Comparison of ENCODE assay signal across 8 mouse cellular contexts in the genomic region with DNA sequence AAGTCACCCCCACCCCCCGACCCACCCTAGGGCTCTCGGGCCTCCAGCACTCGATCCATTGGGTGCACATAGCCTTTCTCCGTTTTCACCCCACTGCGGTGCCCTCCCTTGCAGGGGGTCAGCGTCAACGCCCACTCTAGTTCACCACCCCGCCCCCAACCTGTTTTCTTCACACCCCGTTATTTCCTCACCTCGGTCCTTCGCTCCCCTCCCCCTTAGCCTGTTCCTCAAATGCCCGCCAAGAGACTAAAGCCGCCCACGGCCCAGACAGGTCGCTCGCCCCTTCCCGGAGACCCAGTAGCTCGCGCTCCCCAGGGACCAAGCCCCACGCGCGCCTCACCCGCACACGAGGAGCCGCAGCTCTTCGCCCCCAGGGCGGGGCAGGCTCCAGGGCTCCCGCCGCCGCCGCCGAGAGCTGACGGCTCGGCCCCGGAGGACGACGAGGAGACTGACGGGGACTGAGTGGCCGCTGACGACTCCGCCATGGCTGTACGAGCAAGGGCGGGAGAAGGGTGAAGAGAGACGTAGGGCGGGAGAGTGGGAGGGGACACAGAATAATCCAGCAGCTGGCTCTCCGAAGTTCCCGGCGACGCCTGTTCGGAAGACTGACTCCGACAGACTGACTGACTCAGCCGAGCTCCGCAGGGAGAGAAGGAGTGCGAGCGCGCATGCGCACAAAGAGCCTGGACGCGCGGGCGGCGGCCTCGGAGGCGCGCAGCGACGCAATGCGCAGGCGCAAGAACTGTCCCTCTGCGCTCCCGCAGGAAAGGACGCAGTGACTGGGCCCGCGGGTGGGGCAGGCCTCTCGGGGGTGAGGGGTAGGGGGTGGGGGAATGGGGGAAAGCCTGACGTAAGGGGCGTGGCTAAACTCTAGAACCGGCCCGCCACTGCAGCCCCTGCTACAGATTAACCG. TPM values are rescaled to one million over a fixed set of nuclear protein-coding genes. Genes with fewer than 3 reads are reported as not detected.
DNase-seq lines count a peak whose midpoint lies in the region; ATAC-seq lines count a peak whose summit lies in the region.

A gene (minus strand): TSS at position 683 of the 913 bp plus-strand sequence.

- WGBS in heart, embryonic 13.5 days, result under 1% methylated on average over 80 of the region's 80 CpGs
- WGBS in liver, embryonic 12.5 days (ENCODE audit: insufficient replicate concordance), result under 1% methylated on average over 77 of the region's 80 CpGs
- WGBS in stomach, embryonic 15.5 days, result under 1% methylated on average over 80 of the region's 80 CpGs

- peak within 1 kb of the TSS; percentile 91 for H3K4me3 ChIP-seq in heart, embryonic 13.5 days
- peak within 1 kb of the TSS; percentile 88 for H3K4me3 ChIP-seq in liver, embryonic 12.5 days
- peak within 1 kb of the TSS; percentile 98 for H3K4me3 ChIP-seq in stomach, embryonic 15.5 days (replicated peaks)

- H3K9ac ChIP-seq in heart, embryonic 13.5 days, result peak within 1 kb of the TSS; percentile 98
- peak within 1 kb of the TSS; percentile 98 for H3K9ac ChIP-seq in liver, embryonic 12.5 days
- peak within 1 kb of the TSS; percentile 96 for H3K9ac ChIP-seq in stomach, embryonic 15.5 days

- H3K27ac ChIP-seq in heart, embryonic 13.5 days (replicated peaks), result peak within 1 kb of the TSS; percentile 99
- H3K27ac ChIP-seq in liver, embryonic 12.5 days, result peak within 1 kb of the TSS; percentile 99
- H3K27ac ChIP-seq in stomach, embryonic 15.5 days, result peak within 1 kb of the TSS; percentile 99

- H3K4me2 ChIP-seq in heart, embryonic 13.5 days, result peak within 1 kb of the TSS; percentile 90
- peak within 1 kb of the TSS; percentile 94 for H3K4me2 ChIP-seq in liver, embryonic 12.5 days
- peak within 1 kb of the TSS; percentile 73 for H3K4me2 ChIP-seq in stomach, embryonic 15.5 days

- H3K27me3 ChIP-seq in heart, embryonic 13.5 days (replicated peaks), result no peaks in the 10 kb centered on the region
- H3K27me3 ChIP-seq in liver, embryonic 12.5 days (replicated peaks), result no peaks in the 10 kb centered on the region
- H3K27me3 ChIP-seq in stomach, embryonic 15.5 days (replicated peaks), result no peaks in the 10 kb centered on the region

- peaks cover 31% of the 10 kb centered on the region for H3K4me1 ChIP-seq in heart, embryonic 13.5 days
- peaks cover 32% of the 10 kb centered on the region for H3K4me1 ChIP-seq in liver, embryonic 12.5 days
- H3K4me1 ChIP-seq in stomach, embryonic 15.5 days, result peaks cover 9% of the 10 kb centered on the region; the same call in 1 of the 2 replicates

- H3K9me3 ChIP-seq in heart, embryonic 13.5 days, result no peaks in the 10 kb centered on the region
- H3K9me3 ChIP-seq in liver, embryonic 12.5 days (replicated peaks), result no peaks in the 10 kb centered on the region
- no peaks in the 10 kb centered on the region for H3K9me3 ChIP-seq in stomach, embryonic 15.5 days

- peak; percentile 97 for DNase-seq in CD4-positive helper T cell, adult 2 months (ENCODE audit: low read depth, low spot score)
- peak; percentile 93 for DNase-seq in brain, embryonic 18.5 days (ENCODE audit: low read depth, low spot score)
- peak; percentile 99 for DNase-seq in kidney, postnatal 10 days
- DNase-seq in natural killer cell, adult 2 months (ENCODE audit: low spot score in 2 of 2), result peak; percentile 91 to 94

- H3K36me3 ChIP-seq in heart, embryonic 13.5 days, result no peaks in the 10 kb centered on the region
- peaks cover 6% of the 10 kb centered on the region; the same call in 1 of the 2 replicates for H3K36me3 ChIP-seq in liver, embryonic 12.5 days
- H3K36me3 ChIP-seq in stomach, embryonic 15.5 days, result no peaks in the 10 kb centered on the region

- peak; percentile 91 for ATAC-seq in erythroid progenitor cell, adult 5-6 weeks (replicated peaks; ENCODE audit: low FRiP score, poor library complexity, severe bottlenecking)
- ATAC-seq in heart, embryonic 13.5 days (ENCODE audit: extremely low read depth, insufficient number of reproducible peaks, low FRiP score, low TSS enrichment), result peak; percentile 91
- ATAC-seq in liver, embryonic 12.5 days, result peak; percentile 91
- ATAC-seq in stomach, embryonic 15.5 days (ENCODE audit: insufficient read depth, low FRiP score, low read depth), result peak; percentile 94

RNA-seq across cellular contexts. Expression of the gene that starts here (rescaled TPM):
- 110 and 116 TPM in 2 replicates for total RNA-seq in erythroid progenitor cell, adult 5-6 weeks (2015; ENCODE audit: low replicate concordance)
- 55.3 and 60.5 TPM in 2 replicates for total RNA-seq in erythroid progenitor cell, adult 5-6 weeks (2017; ENCODE audit: low replicate concordance)
- 129 and 138 TPM in 2 replicates for polyA plus RNA-seq in heart, embryonic 13.5 days (2015; fragmentation: Nextera tagmentation; extraction: Ambion mirVana)
- polyA plus RNA-seq in liver, embryonic 12.5 days (2016; fragmentation: Nextera tagmentation; extraction: Ambion mirVana), result 83.1 and 84.6 TPM in 2 replicates
- polyA plus RNA-seq in stomach, embryonic 15.5 days (2015; fragmentation: Nextera tagmentation; extraction: Ambion mirVana), result 140 and 149 TPM in 2 replicates

Comparison
In these comparisons a context has a peak if more than half of its experiments do, and no peak if none do; other contexts are left out.
1. Peak in every context shown above with its lines: DNase-seq, ATAC-seq, H3K4me3 ChIP-seq and H3K27ac ChIP-seq.